Mouse (Mus musculus) stomach, embryonic 15.5 days (tissue): ENCODE results near the gene Lysmd1. TPM values are rescaled to one million over a fixed set of nuclear protein-coding genes. Genes with fewer than 3 reads are reported as not detected.

Source experiments
- ATAC-seq: fragments of 200-750 bp; cut with Nextera tagmentation; 2 replicates; pipeline ENCODE4 v1.8.0; 2017; ENCODE audit warnings: low read depth, moderate number of reproducible peaks, moderate TSS enrichment; ENCODE audit not compliant: insufficient read depth, low FRiP score
- H3K27ac ChIP-seq: fragments of 300-500 bp; sonication (generic); 2 replicates; pipeline ENCODE4 v1.5.1; 2015; ENCODE audit warnings: mild to moderate bottlenecking, inconsistent platforms
- H3K27me3 ChIP-seq: fragments of 300-500 bp; sonication (generic); replicated peaks from 2 replicates; pipeline ENCODE4 v1.6.1; 2015; ENCODE audit warnings: inconsistent platforms
- H3K36me3 ChIP-seq: fragments of 300-500 bp; sonication (generic); 2 replicates; pipeline ENCODE4 v1.6.1; 2015; ENCODE audit warnings: inconsistent platforms
- H3K4me1 ChIP-seq: fragments of 300-500 bp; sonication (generic); 2 replicates; pipeline ENCODE4 v1.6.1; 2015; ENCODE audit warnings: inconsistent platforms
- H3K4me2 ChIP-seq: fragments of 300-500 bp; sonication (generic); 2 replicates; pipeline ENCODE4 v1.6.1; 2015; ENCODE audit warnings: mild to moderate bottlenecking, inconsistent platforms
- H3K4me3 ChIP-seq: fragments of 300-500 bp; sonication (generic); replicated peaks from 2 replicates; pipeline ENCODE4 v1.5.1; 2015; ENCODE audit warnings: inconsistent platforms
- H3K9ac ChIP-seq: fragments of 300-500 bp; sonication (generic); 2 replicates; pipeline ENCODE4 v1.6.1; 2015; ENCODE audit warnings: inconsistent platforms
- H3K9me3 ChIP-seq: fragments of 300-500 bp; sonication (generic); 2 replicates; pipeline ENCODE4 v1.6.1; 2016; ENCODE audit warnings: inconsistent platforms
- WGBS: fragments of 180-500 bp; shearing (Covaris S2); methylation state at CpG from one replicate; pipeline ENCODE4 v1.1.7; 2015; 5-methylcytosine and 5-hydroxymethylcytosine counted together
- microRNA-seq: library from miRNA; unstranded; fragments of <30 nt; microRNA quantifications from one replicate; pipeline ENCODE4, GENCODE M21; 2016
- polyA plus RNA-seq: library from polyadenylated mRNA; unstranded; fragments of >200 nt; fragmentation: Nextera tagmentation; extraction: Ambion mirVana; gene quantifications from 2 replicates; pipeline ENCODE4 v1.2.1, GENCODE M21; 2015

Gene Lysmd1
- polyA plus RNA-seq, 1 experiment from 2014 or later, result 11.7 TPM

- Histone ChIP-seq H3K4me2 (no peak overlapping the region), H3K36me3 (peaks cover 1% of the 10 kb centered on the region), H3K4me1 (peaks cover 3% of the 10 kb centered on the region; the same call in 1 of the 2 replicates), H3K9me3 (no peaks in the 10 kb centered on the region), H3K27me3 (no peaks in the 10 kb centered on the region; the same call in 1 of the 2 replicates), H3K4me3 (no peak overlapping the region), H3K9ac (no peak overlapping the region), H3K27ac (no peak overlapping the region)
- 84% methylated on average over 5 of the region's 5 CpGs for WGBS
- no peak for ATAC-seq
These were observed 45.1 kb downstream of the Lysmd1 start for GRCm38 (mm10) chr3:95178948-95179347.

- Histone ChIP-seq H3K27me3 (no peaks in the 10 kb centered on the region), H3K9me3 (no peaks in the 10 kb centered on the region), H3K4me2 (no peak overlapping the region), H3K9ac (no peak overlapping the region), H3K36me3 (peaks cover 7% of the 10 kb centered on the region), H3K27ac (no peak overlapping the region), H3K4me1 (no peaks in the 10 kb centered on the region), H3K4me3 (no peak overlapping the region)
- 53% methylated on average over 3 of the region's 3 CpGs for WGBS
- ATAC-seq, result no peak
These were observed 46.0 kb downstream of the Lysmd1 start for GRCm38 (mm10) chr3:95179890-95180289.

GRCm38 (mm10) chr3:95181841-95182240 is 48.0 kb downstream of the Lysmd1 start:
- H3K27me3 ChIP-seq, result no peaks in the 10 kb centered on the region
- H3K9ac ChIP-seq, result no peak overlapping the region
- no peaks in the 10 kb centered on the region for H3K4me1 ChIP-seq
- no peak overlapping the region for H3K27ac ChIP-seq
- ATAC-seq, result no peak
- H3K4me2 ChIP-seq, result no peak overlapping the region
- H3K36me3 ChIP-seq, result peaks cover 19% of the 10 kb centered on the region
- no peak overlapping the region for H3K4me3 ChIP-seq
- H3K9me3 ChIP-seq, result no peaks in the 10 kb centered on the region
- 51% methylated on average over 1 of the region's 1 CpGs for WGBS

- ATAC-seq, result no peak
- H3K27ac ChIP-seq, result no peak overlapping the region
These were observed 51.1 kb downstream of the Lysmd1 start for GRCm38 (mm10) chr3:95184796-95185577.

GRCm38 (mm10) chr3:95186100-95186499 is 52.2 kb downstream of the Lysmd1 start:
- H3K4me3 ChIP-seq, result no peak overlapping the region
- no peaks in the 10 kb centered on the region for H3K9me3 ChIP-seq
- H3K9ac ChIP-seq, result no peak overlapping the region
- WGBS, result 89% methylated on average over 2 of the region's 2 CpGs
- H3K27ac ChIP-seq, result no peak overlapping the region
- H3K27me3 ChIP-seq, result no peaks in the 10 kb centered on the region
- H3K4me1 ChIP-seq, result no peaks in the 10 kb centered on the region
- H3K36me3 ChIP-seq, result peaks cover 52% of the 10 kb centered on the region
- no peak overlapping the region for H3K4me2 ChIP-seq
- ATAC-seq, result no peak

More at GRCm38 (mm10) chr3:95184796-95185577, 51.1 kb downstream of the Lysmd1 start:
- Histone ChIP-seq H3K27me3 (no peaks in the 10 kb centered on the region), H3K36me3 (peaks cover 47% of the 10 kb centered on the region), H3K4me1 (no peaks in the 10 kb centered on the region), H3K9me3 (no peaks in the 10 kb centered on the region), H3K9ac (no peak overlapping the region), H3K4me3 (no peak overlapping the region), H3K4me2 (no peak overlapping the region)
- WGBS, result 88% methylated on average over 9 of the region's 9 CpGs

GRCm38 (mm10) chr3:95186888-95187287 is 53.0 kb downstream of the Lysmd1 start:
- Histone ChIP-seq H3K36me3 (peaks cover 52% of the 10 kb centered on the region), H3K9ac (no peak overlapping the region), H3K27ac (no peak overlapping the region), H3K4me2 (no peak overlapping the region), H3K27me3 (no peaks in the 10 kb centered on the region), H3K4me3 (no peak overlapping the region), H3K9me3 (no peaks in the 10 kb centered on the region), H3K4me1 (no peaks in the 10 kb centered on the region)
- no peak for ATAC-seq
- WGBS, result 87% methylated on average over 6 of the region's 6 CpGs

Small RNAs within 50 kb of the gene (microRNA-seq; reads per million reads assigned to microRNA genes)
- gene Mir8099-1, result not detected

Other genes with a start within 250 kb of the Lysmd1 start
- gene Psmb4, start 247.1 kb upstream of the Lysmd1 start, polyA plus RNA-seq, result 315 and 328 TPM in 2 replicates
- 109 and 122 TPM in 2 replicates for gene Selenbp1, start 201.0 kb upstream of the Lysmd1 start, polyA plus RNA-seq
- 8.5 and 9.6 TPM in 2 replicates for gene Rfx5, start 180.0 kb upstream of the Lysmd1 start, polyA plus RNA-seq
- 19.3 and 22.0 TPM in 2 replicates for gene Pi4kb, start 159.4 kb upstream of the Lysmd1 start, polyA plus RNA-seq
- gene Zfp687, start 118.6 kb upstream of the Lysmd1 start, polyA plus RNA-seq, result 19.3 and 22.0 TPM in 2 replicates
- gene Psmd4, start 91.5 kb upstream of the Lysmd1 start, polyA plus RNA-seq, result 220 and 221 TPM in 2 replicates
- gene Pip5k1a, start 27.2 kb upstream of the Lysmd1 start, polyA plus RNA-seq, result 17.0 and 17.5 TPM in 2 replicates
- gene Vps72, start 23.1 kb upstream of the Lysmd1 start, polyA plus RNA-seq, result 119 and 124 TPM in 2 replicates
- 1.6 and 1.7 TPM in 2 replicates for gene Tmod4, start 9.6 kb upstream of the Lysmd1 start, polyA plus RNA-seq
- 59.1 and 62.7 TPM in 2 replicates for gene Scnm1, start 77 bp upstream of the Lysmd1 start, polyA plus RNA-seq
- gene Tnfaip8l2, start 8.3 kb downstream of the Lysmd1 start, polyA plus RNA-seq, result 5.1 and 6.7 TPM in 2 replicates
- gene Sema6c, start 26.4 kb downstream of the Lysmd1 start, polyA plus RNA-seq, result 5.9 and 6.9 TPM in 2 replicates
- 10.7 and 11.4 TPM in 2 replicates for gene Gabpb2, start 83.8 kb downstream of the Lysmd1 start, polyA plus RNA-seq
- 83.5 and 96.5 TPM in 2 replicates for gene Cdc42se1, start 94.6 kb downstream of the Lysmd1 start, polyA plus RNA-seq
- gene Mllt11, start 98.1 kb downstream of the Lysmd1 start, polyA plus RNA-seq, result 18.5 and 18.6 TPM in 2 replicates
- gene Gm128, start 107.5 kb downstream of the Lysmd1 start, polyA plus RNA-seq, result 0.35 TPM in 2 replicates
- 3.5 and 5.8 TPM in 2 replicates for gene Bnipl, start 117.1 kb downstream of the Lysmd1 start, polyA plus RNA-seq
- 45.8 and 51.2 TPM in 2 replicates for gene Mindy1, start 147.3 kb downstream of the Lysmd1 start, polyA plus RNA-seq
- gene Prune1, start 148.0 kb downstream of the Lysmd1 start, polyA plus RNA-seq, result 16.6 and 17.3 TPM in 2 replicates
- gene Anxa9, start 173.1 kb downstream of the Lysmd1 start, polyA plus RNA-seq, result 2.3 and 3.4 TPM in 2 replicates
- 138 and 146 TPM in 2 replicates for gene Cers2, start 180.7 kb downstream of the Lysmd1 start, polyA plus RNA-seq
- gene Setdb1, start 223.1 kb downstream of the Lysmd1 start, polyA plus RNA-seq, result 29.9 and 34.1 TPM in 2 replicates